ENCODE assay signal across 8 mouse cellular contexts in the genomic region with DNA sequence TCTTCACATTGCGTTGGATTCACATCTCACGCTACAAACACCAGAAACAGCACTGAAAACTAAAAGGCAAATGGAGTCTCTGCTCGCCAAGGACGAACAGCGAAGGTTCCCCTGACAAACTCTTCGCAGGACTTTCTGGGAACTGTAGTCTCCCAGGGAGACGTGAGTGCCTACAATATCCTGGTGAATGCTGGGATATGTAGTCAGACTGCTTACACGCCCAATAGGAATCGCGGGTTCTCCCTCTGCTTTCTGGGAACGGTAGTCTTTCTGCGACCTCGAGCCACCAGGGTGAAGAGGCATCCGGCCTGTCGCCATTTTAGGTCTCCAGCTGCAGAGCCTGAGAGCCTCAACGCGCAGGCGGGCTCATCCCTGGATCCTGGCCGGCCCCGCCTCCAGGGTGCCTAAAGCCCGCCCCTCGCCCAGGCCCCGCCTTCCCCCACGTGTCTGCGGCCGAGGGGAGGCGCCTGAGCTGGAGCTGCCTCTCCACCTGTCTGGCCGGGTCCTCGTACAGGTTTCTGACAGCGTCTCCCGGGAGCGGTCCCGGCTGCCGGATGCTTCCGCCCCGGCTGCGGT. TPM values are rescaled to one million over a fixed set of nuclear protein-coding genes. Genes with fewer than 3 reads are reported as not detected.
DNase-seq lines count a peak whose midpoint lies in the region; ATAC-seq and TF ChIP-seq lines count a peak whose summit lies in the region.
"Not testable (repeated sequence)": the region's sequence is repeated elsewhere in the genome, so short reads cannot be mapped to it uniquely, and the experiment has no call there.

A gene (plus strand): TSS at position 202 of the 576 bp plus-strand sequence.

- peak within 1 kb of the TSS; percentile 73 for H3K9ac ChIP-seq in MEL (ENCODE audit: control insufficient read depth, low read depth, low read length, poor library complexity, severe bottlenecking)
- peak within 1 kb of the TSS; percentile 74 for H3K9ac ChIP-seq in forebrain, postnatal 0 days
- H3K9ac ChIP-seq in lung, embryonic 15.5 days, result peak within 1 kb of the TSS; percentile 59

- peak; percentile 97 for DNase-seq in MEL (ENCODE audit: low read depth, low spot score)
- peak; percentile 95 to 99 for DNase-seq in cerebellum, adult 2 months
- peak; percentile 93 for DNase-seq in forebrain, postnatal 0 days
- DNase-seq in heart, postnatal 4 days, result peak; percentile 93
- peak; percentile 98 to 99 for DNase-seq in layer of hippocampus, adult 8-10 months (ENCODE audit: low spot score in 2 of 2)
- DNase-seq in ovary, adult 18-20 months (ENCODE audit: low spot score), result peak; percentile 99
- peak; percentile 94 for DNase-seq in thymus, postnatal 0 days (ENCODE audit: low spot score)

- ATAC-seq in forebrain, postnatal 0 days, result peak; percentile 98
- ATAC-seq in lung, embryonic 15.5 days (ENCODE audit: borderline replicate concordance, extremely low read depth, low FRiP score, low TSS enrichment), result peak; percentile 99

- not testable (repeated sequence) for TF ChIP-seq EP300 in MEL (IDR thresholded peaks at IDR 0.05; ENCODE audit: low read depth in 1 of 2, low read length in 2 of 2)

- H3K27me3 ChIP-seq in MEL (ENCODE audit: control insufficient read depth in 1 of 2, insufficient read depth in 2 of 2, low read length in 2 of 2); cerebellum, adult 2 months (ENCODE audit: control insufficient read depth, insufficient read depth, low read length); forebrain, postnatal 0 days (ENCODE audit: insufficient read depth, low read length); lung, embryonic 15.5 days: not testable (repeated sequence)

- not testable (repeated sequence) for TF ChIP-seq RAD21 in MEL (IDR thresholded peaks at IDR 0.05; ENCODE audit: low read depth, low read length)

- peak within 1 kb of the TSS; percentile 45 for H3K4me2 ChIP-seq in forebrain, postnatal 0 days (ENCODE audit: low read depth)
- H3K4me2 ChIP-seq in lung, embryonic 15.5 days, result peak within 1 kb of the TSS; percentile 65

- TF ChIP-seq CTCF in MEL (IDR thresholded peaks at IDR 0.05 in 2 of 3, conservative IDR thresholded peaks at IDR 0.05 in 1 of 3; ENCODE audit: control insufficient read depth in 1 of 3, insufficient read depth in 1 of 3, low read depth in 2 of 3, low read length in 3 of 3, poor library complexity in 1 of 3, severe bottlenecking in 1 of 3); cerebellum, adult 2 months (IDR thresholded peaks at IDR 0.05; ENCODE audit: borderline replicate concordance, insufficient read depth, low read depth, low read length): not testable (repeated sequence)
- TF ChIP-seq CTCF in forebrain, postnatal 0 days (IDR thresholded peaks at IDR 0.05; ENCODE audit: low read depth), result peak; percentile 18; the same call in 1 of the 2 replicates

- H3K9me3 ChIP-seq in MEL (replicated peaks; ENCODE audit: insufficient read depth, low read length); forebrain, postnatal 0 days (ENCODE audit: low read length); lung, embryonic 15.5 days: not testable (repeated sequence)

- peak in 1 of 2 experiments; percentile 90; a peak in 2 of 4 replicates for TF ChIP-seq POLR2A in MEL (IDR thresholded peaks at IDR 0.05; ENCODE audit: control insufficient read depth in 1 of 2, insufficient read depth in 1 of 2, low read depth in 1 of 2, low read length in 2 of 2, poor library complexity in 1 of 2)
- TF ChIP-seq POLR2A in cerebellum, adult 2 months (IDR thresholded peaks at IDR 0.05; ENCODE audit: borderline replicate concordance, insufficient read depth, low read length), result peak; percentile 81; the same call in 1 of the 2 replicates

- WGBS in cerebellum, adult 2 months, result under 1% methylated on average over 37 of the region's 37 CpGs
- 1% methylated on average over 37 of the region's 37 CpGs for WGBS in forebrain, postnatal 0 days
- WGBS in lung, embryonic 15.5 days, result under 1% methylated on average over 37 of the region's 37 CpGs

- H3K4me1 ChIP-seq in MEL (ENCODE audit: control insufficient read depth in 1 of 2, insufficient read depth in 2 of 2, low read length in 2 of 2); cerebellum, adult 2 months (ENCODE audit: control insufficient read depth, insufficient read depth, low read length); forebrain, postnatal 0 days (ENCODE audit: insufficient read depth); lung, embryonic 15.5 days: not testable (repeated sequence)

- not testable (repeated sequence) for H3K79me2 ChIP-seq in MEL (ENCODE audit: control insufficient read depth, insufficient read depth, low read length, poor library complexity)

- peaks cover 0 to 18% of the 10 kb centered on the region in 2 experiments; a peak in 2 of 4 replicates for H3K36me3 ChIP-seq in MEL (ENCODE audit: control insufficient read depth in 1 of 2, insufficient read depth in 2 of 2, low read length in 2 of 2)
- H3K36me3 ChIP-seq in forebrain, postnatal 0 days (ENCODE audit: insufficient read depth); lung, embryonic 15.5 days: not testable (repeated sequence)

- peak within 1 kb of the TSS; percentile 67 to 96 for H3K4me3 ChIP-seq in MEL (ENCODE audit: control insufficient read depth in 1 of 2, insufficient read depth in 1 of 2, low read depth in 2 of 2, low read length in 2 of 2)
- peak within 1 kb of the TSS; percentile 68 for H3K4me3 ChIP-seq in cerebellum, adult 2 months (replicated peaks; ENCODE audit: insufficient read depth, low read depth, low read length)
- H3K4me3 ChIP-seq in forebrain, postnatal 0 days (ENCODE audit: low read depth, low read length), result peak within 1 kb of the TSS; percentile 58
- H3K4me3 ChIP-seq in lung, embryonic 15.5 days, result peak within 1 kb of the TSS; percentile 74

- peak within 1 kb of the TSS; percentile 58; the same call in 1 of the 2 replicates for H3K27ac ChIP-seq in MEL (ENCODE audit: control insufficient read depth, low read depth, low read length)
- H3K27ac ChIP-seq in cerebellum, adult 2 months (ENCODE audit: insufficient read depth, low read length), result peak within 1 kb of the TSS; percentile 79
- peak within 1 kb of the TSS; percentile 64; the same call in 1 of the 2 replicates for H3K27ac ChIP-seq in forebrain, postnatal 0 days (ENCODE audit: low read depth, low read length)
- H3K27ac ChIP-seq in lung, embryonic 15.5 days, result peak within 1 kb of the TSS; percentile 85

TF ChIP-seq in MEL, 35 proteins besides CTCF, POLR2A, EP300 and RAD21:
- TF ChIP-seq MYC (IDR thresholded peaks at IDR 0.05; ENCODE audit: low read depth, low read length) (peak; percentile 50; the same call in 1 of the 2 replicates), CHD2 (IDR thresholded peaks at IDR 0.05; ENCODE audit: low read length) (peak; percentile 31; the same call in 1 of the 2 replicates), SIN3A (IDR thresholded peaks at IDR 0.05; ENCODE audit: low read length) (peak; percentile 76), HCFC1 (IDR thresholded peaks at IDR 0.05; ENCODE audit: low read depth, low read length) (peak; percentile 93), USF1 (IDR thresholded peaks at IDR 0.05; ENCODE audit: low read depth, low read length) (peak; percentile 70), TBP (IDR thresholded peaks at IDR 0.05; ENCODE audit: low read depth, low read length) (peak; percentile 85), KAT2A (conservative IDR thresholded peaks at IDR 0.05; ENCODE audit: low read depth, low read length) (peak; percentile 93), NELFE (IDR thresholded peaks at IDR 0.05; ENCODE audit: low read depth, low read length) (peak; percentile 93), ELF1 (IDR thresholded peaks at IDR 0.05; ENCODE audit: low read depth, low read length) (peak; percentile 70), NRF1 (IDR thresholded peaks at IDR 0.05; ENCODE audit: insufficient read depth, low read depth, low read length, poor library complexity, severe bottlenecking) (peak; percentile 66), TCF12 (IDR thresholded peaks at IDR 0.05; ENCODE audit: low read depth, low read length) (peak; percentile 51; the same call in 1 of the 2 replicates), ZMIZ1 (IDR thresholded peaks at IDR 0.05; ENCODE audit: low read depth, low read length) (peak; percentile 89), POLR2AphosphoS2 (IDR thresholded peaks at IDR 0.05; ENCODE audit: low read length) (peak; percentile 94)

RNA-seq across cellular contexts. Expression of the gene that starts here (rescaled TPM):
- total RNA-seq in MEL (2012; rRNA removed), result 16.4 and 16.9 TPM in 2 replicates
- 10 to 100 TPM in 1 of 2 experiments, not detected in 1; 22.3 TPM for polyA plus RNA-seq in MEL (2012; ENCODE audit: insufficient read depth in 1 of 2, insufficient read length in 2 of 2, low read depth in 1 of 2, low replicate concordance in 2 of 2, missing spikeins in 1 of 2)
- polyA plus RNA-seq in cerebellum, adult 2 months (2012; rRNA removed), result 12.5 and 12.6 TPM in 2 replicates
- total RNA-seq in forebrain, postnatal 0 days (2014; rRNA removed), result 24.2 and 26.1 TPM in 2 replicates
- 13.1 and 27.2 TPM in 2 replicates for polyA plus RNA-seq in forebrain, postnatal 0 days (2015; fragmentation: Nextera tagmentation; extraction: Ambion mirVana)
- total RNA-seq in heart, postnatal 4 days (2021), result 10 to 100 TPM; 26.8 to 26.9 TPM
- total RNA-seq in layer of hippocampus, adult 8-10 months (2022), result 10 to 100 TPM; 15.2 to 18.2 (median 17.6) TPM
- 20.7 and 22.8 TPM in 2 replicates for polyA plus RNA-seq in lung, embryonic 15.5 days (2015; fragmentation: Nextera tagmentation; extraction: Ambion mirVana)
- polyA plus RNA-seq in thymus, postnatal 0 days (2015; fragmentation: Nextera tagmentation; extraction: Ambion mirVana), result 20.6 and 29.1 TPM in 2 replicates

Comparison
In these comparisons a context has a peak if more than half of its experiments do, and no peak if none do; other contexts are left out.
1. Peak in every context shown above with its lines: DNase-seq, ATAC-seq, H3K4me3 ChIP-seq and H3K27ac ChIP-seq.